In the genomic region with DNA sequence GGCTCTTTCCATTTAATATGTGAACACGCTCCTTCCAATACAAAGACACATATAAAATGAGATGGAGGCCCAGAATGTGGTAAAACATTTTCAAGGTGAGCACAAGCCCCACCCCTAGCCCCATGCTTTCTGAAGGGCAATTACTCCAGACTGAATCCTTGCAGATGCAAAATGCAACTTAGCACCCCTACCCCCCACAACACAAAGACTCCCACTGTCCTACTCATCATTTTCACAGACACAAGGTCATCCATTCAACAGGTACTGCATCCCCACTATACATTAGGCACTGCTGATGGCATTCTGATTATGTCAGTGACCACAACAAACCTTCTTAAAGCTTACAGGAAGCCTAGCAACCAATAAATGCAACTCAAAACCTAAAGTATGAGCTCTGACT, we compare ENCODE assay signal across 33 mouse cellular contexts.
"Had no signal": no experiment of that assay in that cellular context is flagged by ENCODE, and none has a peak within 500 bp of the region (broad histone marks: within the 10 kb centered on the region; RNA-seq: fewer than 3 reads in every experiment).

No protein-coding gene starts in this region.

- H3K4me3 ChIP-seq: heart, embryonic 12.5 days; heart, embryonic 13.5 days; heart, embryonic 15.5 days; hindbrain, embryonic 10.5 days; hindbrain, embryonic 12.5 days; hindbrain, embryonic 13.5 days; hindbrain, embryonic 15.5 days; intestine, embryonic 15.5 days; kidney, embryonic 15.5 days; layer of hippocampus, adult 2 months; left cerebral cortex, adult 2 months had no signal

- ATAC-seq: hindbrain, embryonic 16.5 days; hindbrain, postnatal 0 days; inflammation-experienced regulatory T-cells, adult 6 months; intestine, embryonic 15.5 days; intestine, embryonic 16.5 days; intestine, postnatal 0 days had no signal

- H3K36me3 ChIP-seq: heart, embryonic 12.5 days; heart, embryonic 13.5 days; heart, embryonic 15.5 days; hindbrain, embryonic 10.5 days; hindbrain, embryonic 12.5 days; hindbrain, embryonic 15.5 days; intestine, embryonic 15.5 days; kidney, embryonic 15.5 days had no signal

- H3K27me3 ChIP-seq: heart, embryonic 12.5 days; heart, embryonic 13.5 days; heart, embryonic 15.5 days; hindbrain, embryonic 12.5 days; hindbrain, embryonic 13.5 days; hindbrain, embryonic 15.5 days; intestine, embryonic 15.5 days; kidney, embryonic 15.5 days had no signal

- H3K4me2 ChIP-seq: heart, embryonic 12.5 days; heart, embryonic 13.5 days; heart, embryonic 15.5 days; hindbrain, embryonic 12.5 days; hindbrain, embryonic 13.5 days; hindbrain, embryonic 14.5 days; hindbrain, embryonic 15.5 days; intestine, embryonic 15.5 days; kidney, embryonic 15.5 days had no signal

- DNase-seq: heart, postnatal 10 days; heart, postnatal 14 days; heart, postnatal 36 days; heart, postnatal 4 days; kidney, adult 18-20 months; kidney, adult 2 months; kidney, adult 8-10 months; kidney, adult 9 months; kidney, postnatal 10 days; kidney, postnatal 14 days; kidney, postnatal 25 days; kidney, postnatal 36 days; kidney, postnatal 4 days; layer of hippocampus, adult 9-11 months; layer of hippocampus, postnatal 36 days had no signal

- H3K4me1 ChIP-seq: heart, embryonic 12.5 days; heart, embryonic 13.5 days; heart, embryonic 15.5 days; hindbrain, embryonic 10.5 days; hindbrain, embryonic 12.5 days; hindbrain, embryonic 13.5 days; hindbrain, embryonic 15.5 days; intestine, embryonic 15.5 days; kidney, embryonic 15.5 days had no signal

- H3K9me3 ChIP-seq: hindbrain, embryonic 13.5 days; hindbrain, embryonic 15.5 days; intestine, embryonic 15.5 days had no signal

- H3K9ac ChIP-seq: heart, embryonic 12.5 days; heart, embryonic 13.5 days; heart, embryonic 15.5 days; hindbrain, embryonic 12.5 days; hindbrain, embryonic 13.5 days; hindbrain, embryonic 14.5 days; hindbrain, embryonic 15.5 days; intestine, embryonic 15.5 days; kidney, embryonic 15.5 days had no signal

- H3K27ac ChIP-seq: heart, embryonic 13.5 days; heart, embryonic 15.5 days; hindbrain, embryonic 10.5 days; hindbrain, embryonic 12.5 days; hindbrain, embryonic 13.5 days; hindbrain, embryonic 14.5 days; hindbrain, embryonic 15.5 days; hindbrain, postnatal 0 days; intestine, embryonic 15.5 days; kidney, embryonic 15.5 days; kidney, postnatal 0 days; layer of hippocampus, adult 2 months; left cerebral cortex, adult 2 months had no signal
